Comparison of ENCODE assay signal across 33 mouse cellular contexts in the genomic region with DNA sequence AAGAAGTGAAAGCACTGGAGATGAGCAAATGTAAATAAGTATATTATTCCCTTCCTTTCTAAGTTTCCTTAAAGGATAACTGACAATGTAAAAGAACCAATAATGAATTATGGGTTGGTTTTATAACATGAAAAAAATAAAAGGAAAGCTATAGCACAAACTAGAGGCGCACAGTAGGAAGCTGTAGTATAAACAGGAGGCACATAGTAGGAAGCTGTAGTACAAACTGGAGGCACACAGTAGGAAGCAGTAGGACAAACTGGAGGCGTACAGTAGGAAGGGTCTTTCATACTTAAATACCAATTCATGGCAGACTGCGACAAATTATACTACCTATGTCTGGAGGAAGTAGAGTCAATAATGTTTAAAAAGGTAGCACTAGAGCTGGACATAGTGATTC. TPM values are rescaled to one million over a fixed set of nuclear protein-coding genes. Genes with fewer than 3 reads are reported as not detected.
"Had no signal": no experiment of that assay in that cellular context is flagged by ENCODE, and none has a peak within 500 bp of the region (broad histone marks: within the 10 kb centered on the region; RNA-seq: fewer than 3 reads in every experiment).

No protein-coding gene starts in this region.

- ATAC-seq: liver, postnatal 0 days; lung, postnatal 0 days; midbrain, embryonic 13.5 days; midbrain, embryonic 15.5 days; midbrain, embryonic 16.5 days had no signal

- H3K27me3 ChIP-seq: limb, embryonic 12.5 days; limb, embryonic 13.5 days; limb, embryonic 15.5 days; liver, embryonic 13.5 days; liver, embryonic 15.5 days; lung, embryonic 15.5 days; megakaryocyte, embryonic 14.5 days; midbrain, embryonic 12.5 days; midbrain, embryonic 13.5 days; midbrain, embryonic 15.5 days; neural tube, embryonic 12.5 days had no signal

- H3K4me2 ChIP-seq: limb, embryonic 12.5 days; limb, embryonic 13.5 days; limb, embryonic 15.5 days; liver, embryonic 11.5 days; liver, embryonic 13.5 days; liver, embryonic 15.5 days; lung, embryonic 14.5 days; lung, embryonic 15.5 days; midbrain, embryonic 11.5 days; midbrain, embryonic 12.5 days; midbrain, embryonic 13.5 days; midbrain, embryonic 15.5 days; neural tube, embryonic 12.5 days had no signal

- H3K4me1 ChIP-seq: limb, embryonic 10.5 days; limb, embryonic 12.5 days; limb, embryonic 13.5 days; limb, embryonic 15.5 days; liver, embryonic 13.5 days; liver, embryonic 15.5 days; lung, embryonic 15.5 days; neural tube, embryonic 12.5 days had no signal

- H3K27ac ChIP-seq: left cerebral cortex, adult 2 months; limb, embryonic 10.5 days; limb, embryonic 12.5 days; limb, embryonic 13.5 days; limb, embryonic 15.5 days; liver, embryonic 13.5 days; liver, embryonic 14.5 days; liver, embryonic 15.5 days; lung, embryonic 15.5 days; macrophage; midbrain, embryonic 12.5 days; midbrain, embryonic 13.5 days; midbrain, embryonic 15.5 days; neural tube, embryonic 12.5 days had no signal

- H3K36me3 ChIP-seq: lung, embryonic 15.5 days; midbrain, embryonic 15.5 days had no signal

- DNase-seq: left cerebral cortex, postnatal 4 days; liver; liver, embryonic 13.5 days; liver, postnatal 0 days; lung, adult 18-20 months; lung, adult 2 months; lung, embryonic 14.5 days; lung, postnatal 10 days; lung, postnatal 14 days; lung, postnatal 36 days; lung, postnatal 4 days; midbrain, embryonic 14.5 days had no signal

- H3K9ac ChIP-seq: limb, embryonic 12.5 days; limb, embryonic 13.5 days; limb, embryonic 15.5 days; liver, embryonic 13.5 days; liver, embryonic 14.5 days; liver, embryonic 15.5 days; liver, postnatal 0 days; lung, embryonic 14.5 days; lung, embryonic 15.5 days; midbrain, embryonic 12.5 days; midbrain, embryonic 13.5 days; midbrain, embryonic 15.5 days; neural tube, embryonic 12.5 days had no signal

- H3K9me3 ChIP-seq: limb, embryonic 10.5 days; limb, embryonic 12.5 days; limb, embryonic 15.5 days; liver, embryonic 13.5 days; liver, embryonic 15.5 days; lung, embryonic 15.5 days; midbrain, embryonic 13.5 days; midbrain, embryonic 15.5 days; neural tube, embryonic 12.5 days had no signal

- H3K4me3 ChIP-seq: left cerebral cortex, adult 2 months; limb, embryonic 10.5 days; limb, embryonic 12.5 days; limb, embryonic 13.5 days; limb, embryonic 15.5 days; liver, embryonic 13.5 days; liver, embryonic 15.5 days; lung, embryonic 15.5 days; megakaryocyte, embryonic 14.5 days; midbrain, embryonic 12.5 days; midbrain, embryonic 13.5 days; midbrain, embryonic 15.5 days; myocyte; neural tube, embryonic 12.5 days had no signal

RNA-seq across cellular contexts. Expression of gene Ccdc162, which starts 16.8 kb away (rescaled TPM):
- total RNA-seq: megakaryocyte-erythroid progenitor cell, adult 5-6 weeks; monocyte, adult 5-6 weeks had no signal
- polyA plus RNA-seq: liver, embryonic 15.5 days; macrophage had no signal
